In the genomic region with DNA sequence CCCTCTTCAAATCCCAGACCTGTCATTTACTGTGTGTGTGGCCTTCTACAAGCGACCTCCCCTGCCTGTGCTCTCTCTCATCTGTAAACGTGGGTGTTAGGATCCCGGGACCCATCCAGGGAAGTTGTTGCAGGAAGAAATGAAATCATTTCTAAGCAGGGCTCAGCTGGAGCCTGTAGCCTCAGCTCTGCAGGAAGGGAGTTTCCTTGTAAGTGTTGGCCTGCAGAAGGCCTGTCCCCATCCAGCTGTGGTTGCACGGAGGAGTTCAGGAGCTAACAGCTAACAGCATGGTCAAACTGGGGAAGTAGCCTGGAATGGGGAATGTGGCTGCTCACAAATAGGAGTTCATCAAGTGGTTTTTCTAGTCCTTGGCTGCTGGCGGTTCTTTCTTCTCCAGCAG, we compare ENCODE assay signal across 20 mouse cellular contexts. TPM values are rescaled to one million over a fixed set of nuclear protein-coding genes. Genes with fewer than 3 reads are reported as not detected.
A peak's percentile ranks its signal among the peaks of the same experiment; 100 is the strongest.
DNase-seq lines count a peak whose midpoint lies in the region; ATAC-seq lines count a peak whose summit lies in the region.
"Had no signal": no experiment of that assay in that cellular context is flagged by ENCODE, and none has a peak within 500 bp of the region (broad histone marks: within the 10 kb centered on the region; RNA-seq: fewer than 3 reads in every experiment).

No protein-coding gene starts in this region.

- no peaks in the 10 kb centered on the region for H3K27me3 ChIP-seq in lung, embryonic 16.5 days (ENCODE audit: control insufficient read depth, insufficient read depth, low read depth, low read length)
- H3K27me3 ChIP-seq: CH12.LX had no signal

- DNase-seq in gastrocnemius, adult 18-20 months (ENCODE audit: low spot score), result peak; percentile 15
- no peak for DNase-seq in gastrocnemius, postnatal 36 days
- no peak for DNase-seq in lung, postnatal 25 days (ENCODE audit: low spot score)
- DNase-seq in heart, postnatal 14 days, result peak; percentile 46 to 49
- peak; percentile 32 to 71 for DNase-seq in lung, postnatal 4 days
- DNase-seq in urinary bladder, postnatal 4 days (ENCODE audit: low spot score in 2 of 2), result no peak
- DNase-seq: adrenal gland, postnatal 25 days; cerebellum, postnatal 10 days; kidney, adult 9 months; layer of hippocampus, adult 9-11 months; retina, postnatal 1 day; thymus, postnatal 36 days had no signal

- no peaks in the 10 kb centered on the region for H3K36me3 ChIP-seq in lung, embryonic 16.5 days (ENCODE audit: control insufficient read depth, insufficient read depth, low read length)
- H3K36me3 ChIP-seq: heart, embryonic 13.5 days; lung, embryonic 15.5 days; midbrain, embryonic 12.5 days had no signal

- peaks cover 12% of the 10 kb centered on the region for H3K4me1 ChIP-seq in lung, embryonic 16.5 days (replicated peaks; ENCODE audit: control insufficient read depth, insufficient read depth, low read length)

- no peak overlapping the region for H3K27ac ChIP-seq in lung, embryonic 16.5 days (ENCODE audit: low read length)
- H3K27ac ChIP-seq: heart, embryonic 13.5 days; hindbrain, postnatal 0 days; lung, embryonic 15.5 days; midbrain, embryonic 12.5 days had no signal

- WGBS in lung, embryonic 16.5 days, result 28% methylated on average over 5 of the region's 5 CpGs

- H3K9ac ChIP-seq in lung, embryonic 16.5 days (ENCODE audit: low read length), result no peak overlapping the region
- H3K9ac ChIP-seq: heart, embryonic 13.5 days; lung, embryonic 15.5 days; midbrain, embryonic 12.5 days had no signal

- ATAC-seq in lung, embryonic 16.5 days (ENCODE audit: low read depth), result peak; percentile 52
- no peak for ATAC-seq in granulocyte monocyte progenitor cell, adult 5-6 weeks (replicated peaks; ENCODE audit: poor library complexity, severe bottlenecking)
- ATAC-seq: hindbrain, postnatal 0 days had no signal

- no peak overlapping the region for H3K4me3 ChIP-seq in lung, embryonic 16.5 days (ENCODE audit: low read length)
- H3K4me3 ChIP-seq: heart, embryonic 13.5 days; lung, embryonic 15.5 days; midbrain, embryonic 12.5 days; myocyte had no signal

- no peaks in the 10 kb centered on the region for H3K9me3 ChIP-seq in lung, embryonic 16.5 days (ENCODE audit: control insufficient read depth, low read length)
- H3K9me3 ChIP-seq: heart, embryonic 13.5 days; lung, embryonic 15.5 days; midbrain, embryonic 12.5 days had no signal

- H3K4me2 ChIP-seq in lung, embryonic 16.5 days (ENCODE audit: low read depth, low read length), result no peak overlapping the region
- H3K4me2 ChIP-seq: heart, embryonic 13.5 days; lung, embryonic 15.5 days; midbrain, embryonic 12.5 days had no signal

- intact Hi-C loops in gastrocnemius, postnatal 36 days (cut with DNase I), result no loop called here
- intact Hi-C loops in heart, postnatal 14 days (cut with DNase I), result loop anchor here (5.0 kb wide), 1 partner anchor 358 kb away; no protein-coding TSS in a partner anchor

RNA-seq across cellular contexts. Expression of gene Mgmt, which starts 44.1 kb away (rescaled TPM):
- 1 to 10 TPM; 3.5 to 3.7 TPM for total RNA-seq in gastrocnemius, adult 18-20 months (2021)
- 1 to 10 TPM; 2.4 to 2.7 TPM for total RNA-seq in gastrocnemius, postnatal 36 days (2021)
- 4.8 and 6.1 TPM in 2 replicates for polyA plus RNA-seq in lung, embryonic 16.5 days (2015; fragmentation: Nextera tagmentation; extraction: Ambion mirVana)
- 1 to 10 TPM; 3.4 to 3.6 TPM for total RNA-seq in heart, postnatal 14 days (2021)
- 3.8 and 4.0 TPM in 2 replicates for total RNA-seq in granulocyte monocyte progenitor cell, adult 5-6 weeks (2014; fragmentation: Nextera tagmentation)
- 0.98 and 1.6 TPM in 2 replicates for total RNA-seq in granulocyte monocyte progenitor cell, adult 5-6 weeks (2017)

Comparison
In these comparisons a context has a peak if more than half of its experiments do, and no peak if none do; other contexts are left out.
1. DNase-seq: peak in gastrocnemius, adult 18-20 months (single experiment), heart, postnatal 14 days (2 of 2) and lung, postnatal 4 days (2 of 2); none in gastrocnemius, postnatal 36 days (0 of 2), lung, postnatal 25 days (single experiment) and urinary bladder, postnatal 4 days (0 of 2).